Mouse (Mus musculus) retina, postnatal 7 days (tissue): ENCODE data around the gene Grb2.
"Not testable (repeated sequence)": the region's sequence is repeated elsewhere in the genome, so short reads cannot be mapped to it uniquely, and the experiment has no call there.

ENCODE experiments used
- DNase-seq: peaks from one replicate; pipeline ENCODE4 v3.0.0-alpha.2; 2012; ENCODE audit warnings: low read depth, low spot score

Gene Grb2

DNA sequence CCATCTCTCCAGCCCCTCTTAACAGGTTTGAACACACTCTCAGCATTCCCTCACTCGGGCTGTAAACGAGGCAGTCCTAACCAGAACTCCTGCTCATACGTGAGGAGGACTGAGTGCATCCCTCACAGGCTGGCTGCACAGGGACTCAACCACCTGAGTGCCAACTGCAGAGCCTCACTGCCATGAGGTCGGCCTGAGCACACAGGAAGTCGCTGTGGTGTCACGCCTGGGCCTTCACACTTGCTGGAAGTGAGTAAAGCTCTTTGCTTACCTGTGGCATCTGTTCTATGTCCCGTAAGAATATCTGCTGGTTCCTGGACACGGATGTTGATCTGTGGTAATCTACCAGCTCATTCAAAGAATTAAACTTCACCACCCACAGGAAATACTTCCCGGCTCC lies 62.0 kb downstream of the Grb2 start:
- no peak for DNase-seq

DNA sequence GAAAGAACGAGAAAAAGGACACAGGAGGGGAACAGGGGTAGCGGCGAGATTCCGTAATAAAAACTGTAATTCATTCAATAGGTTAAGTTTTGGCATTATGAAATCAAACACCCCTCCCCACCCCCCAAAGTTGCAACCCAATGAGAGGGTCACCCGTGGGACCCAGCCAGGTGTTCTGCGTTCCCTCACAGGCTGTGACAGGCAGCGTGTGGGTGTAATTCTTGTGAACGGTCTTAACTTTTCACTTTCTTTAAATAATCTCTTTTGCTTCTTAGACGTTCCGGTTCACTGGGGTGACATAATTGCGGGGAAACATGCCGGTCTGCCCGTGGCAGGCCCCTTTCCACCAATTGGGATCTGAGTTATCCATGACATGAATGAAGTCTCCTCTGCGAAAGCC lies 62.9 kb downstream of the Grb2 start:
- DNase-seq, result not testable (repeated sequence)

DNA sequence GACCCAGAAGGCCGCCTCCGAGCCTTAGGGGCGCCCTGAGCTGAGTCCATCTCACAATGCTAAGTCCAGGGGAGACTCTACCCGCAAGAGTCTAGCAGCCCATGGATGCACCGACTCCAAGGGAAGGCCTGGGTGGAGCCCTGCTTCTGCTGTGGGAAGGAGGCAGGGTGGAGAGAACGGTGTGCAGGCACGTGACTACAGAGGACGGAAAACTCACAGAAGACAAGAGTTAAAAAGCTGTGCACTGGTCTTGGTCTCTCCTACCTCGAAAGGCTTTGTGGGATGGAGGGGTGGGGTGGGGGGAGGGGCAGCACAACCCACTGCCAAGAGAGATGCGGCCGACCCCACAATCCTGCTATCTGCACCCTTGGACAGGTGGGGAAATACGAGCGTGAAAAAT lies 64.1 kb downstream of the Grb2 start:
- no peak for DNase-seq

DNA sequence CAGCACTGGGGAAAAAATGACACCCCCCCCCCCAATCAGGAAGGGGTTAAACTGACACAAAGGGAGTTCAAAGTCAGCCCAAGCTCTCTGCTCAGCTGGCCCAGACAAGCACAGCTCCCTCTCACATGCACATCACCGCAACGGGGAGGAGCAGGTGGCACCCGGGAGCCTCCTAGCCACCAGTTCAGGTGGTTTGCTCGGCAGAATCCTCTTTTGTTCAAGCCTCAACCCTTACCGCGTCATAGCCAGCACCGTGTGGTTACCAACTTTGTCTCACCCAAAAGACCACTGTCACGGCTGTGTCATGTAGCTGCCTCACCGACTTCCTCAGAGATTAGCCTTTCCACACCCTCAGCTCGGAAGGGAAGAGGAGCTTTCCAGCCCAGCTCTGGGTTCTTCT lies 65.1 kb downstream of the Grb2 start:
- DNase-seq, result no peak

DNA sequence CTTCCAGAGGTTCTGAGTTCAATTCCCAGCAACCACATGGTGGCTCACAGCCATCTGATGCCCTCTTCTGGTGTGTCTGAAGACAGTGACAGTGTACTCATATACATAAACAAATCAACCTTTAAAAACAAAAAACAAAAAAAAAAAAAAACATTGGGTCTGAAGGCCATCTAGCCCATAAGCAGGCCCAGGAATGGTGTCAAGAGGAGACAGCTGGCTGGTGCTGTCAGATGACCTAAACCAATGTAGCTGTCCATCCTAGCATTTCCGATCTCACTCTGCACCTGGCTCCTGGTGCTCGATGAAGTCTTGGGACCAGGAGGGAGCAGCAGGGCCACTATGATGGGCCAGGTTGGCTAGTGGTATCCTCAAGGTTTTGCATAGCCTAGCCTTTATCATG lies 65.7 kb downstream of the Grb2 start:
- no peak for DNase-seq

DNA sequence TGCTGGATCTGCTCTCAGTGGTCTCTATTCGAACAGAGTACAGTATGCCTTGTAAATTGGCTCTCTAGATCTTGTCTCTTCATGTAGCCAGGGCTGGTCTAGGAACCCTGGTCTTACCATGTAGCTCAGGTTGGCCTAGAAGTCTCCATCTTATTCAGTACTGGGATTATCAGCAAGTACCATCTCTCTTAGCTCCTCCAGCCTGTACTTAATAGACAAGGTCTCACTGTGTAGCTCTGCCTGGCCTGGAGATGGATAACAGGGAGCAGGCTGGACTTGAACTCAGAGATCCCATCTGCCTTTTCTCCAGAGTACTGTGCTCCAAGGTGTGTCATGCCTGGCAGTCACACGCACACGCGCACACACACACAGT lies 66.7 kb downstream of the Grb2 start:
- DNase-seq, result no peak

DNA sequence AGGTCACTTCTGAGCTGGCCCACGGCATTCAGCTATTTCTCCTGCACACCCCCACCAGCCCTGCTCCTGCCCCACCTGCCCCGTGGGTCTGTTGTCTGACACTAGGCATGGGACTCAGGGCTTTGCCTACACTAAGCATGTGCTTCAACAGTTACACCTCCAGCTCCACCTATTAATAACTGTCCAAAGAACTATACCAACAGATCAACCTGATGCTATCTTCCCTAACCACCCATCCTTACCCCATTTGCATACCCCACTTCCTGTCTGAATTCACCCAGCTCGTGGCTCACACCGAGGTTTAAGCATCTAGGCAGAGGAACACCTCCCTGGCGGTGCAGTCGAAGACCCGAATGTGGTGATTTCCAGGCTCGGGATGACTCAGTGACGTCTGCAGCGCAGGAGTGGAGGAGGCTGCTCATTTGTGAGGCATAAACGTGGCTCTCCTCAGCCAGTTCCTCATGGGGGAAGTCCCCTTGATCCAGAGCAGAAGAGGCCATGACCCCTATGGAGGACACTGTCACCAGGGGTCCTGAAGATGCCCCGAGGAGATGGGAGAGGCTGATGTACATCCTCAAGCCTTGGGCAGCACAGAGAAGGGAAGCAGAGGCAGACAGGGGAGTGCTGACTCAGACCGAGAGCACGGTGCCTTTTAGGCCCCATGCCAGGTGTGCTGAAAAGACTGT lies 67.3 kb downstream of the Grb2 start:
- DNase-seq, result no peak

DNA sequence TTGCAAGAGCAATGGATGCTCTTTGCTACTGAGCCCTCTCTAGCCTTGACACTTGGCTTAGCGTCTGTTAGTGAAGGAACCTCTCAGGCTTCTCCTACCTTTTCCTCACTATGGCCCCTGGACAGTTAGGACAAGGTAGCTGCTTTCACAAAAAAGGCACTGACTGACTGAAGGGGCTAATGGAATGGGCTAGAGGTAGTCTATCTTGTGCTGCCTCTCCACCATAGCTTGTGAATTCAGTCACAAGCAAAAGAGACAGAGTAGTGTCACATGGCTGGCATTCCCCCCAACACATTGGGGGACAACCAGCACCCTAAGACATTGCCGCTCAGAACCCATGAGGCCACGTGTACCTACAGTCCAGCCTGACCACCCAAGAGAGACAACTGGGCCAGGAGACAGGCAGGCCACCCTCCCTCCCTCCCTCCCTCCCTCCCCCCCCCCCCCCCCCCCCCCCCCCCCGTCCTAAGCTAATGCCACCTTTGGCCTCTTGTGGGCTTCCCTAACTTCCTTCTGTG lies 68.0 kb downstream of the Grb2 start:
- DNase-seq, result no peak

DNA sequence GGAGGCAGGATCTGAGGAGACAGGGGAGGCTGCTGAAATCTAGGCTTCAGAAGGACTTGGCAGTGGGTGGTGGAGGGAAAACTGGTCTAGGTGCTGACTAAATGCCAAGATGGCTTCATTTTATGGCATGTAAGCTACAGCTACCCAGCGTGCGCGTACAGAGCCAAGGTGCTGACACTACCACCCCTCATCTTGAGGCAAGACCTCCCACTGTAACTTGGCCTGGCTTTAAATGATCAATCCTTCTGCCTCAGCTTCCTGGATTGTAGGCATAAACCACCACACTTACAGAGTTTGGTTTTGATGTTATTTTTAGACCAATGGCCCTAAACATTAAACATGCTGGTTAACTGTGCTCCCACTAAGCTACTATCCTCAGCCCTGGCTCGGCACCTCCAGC lies 68.9 kb downstream of the Grb2 start:
- DNase-seq, result no peak

DNA sequence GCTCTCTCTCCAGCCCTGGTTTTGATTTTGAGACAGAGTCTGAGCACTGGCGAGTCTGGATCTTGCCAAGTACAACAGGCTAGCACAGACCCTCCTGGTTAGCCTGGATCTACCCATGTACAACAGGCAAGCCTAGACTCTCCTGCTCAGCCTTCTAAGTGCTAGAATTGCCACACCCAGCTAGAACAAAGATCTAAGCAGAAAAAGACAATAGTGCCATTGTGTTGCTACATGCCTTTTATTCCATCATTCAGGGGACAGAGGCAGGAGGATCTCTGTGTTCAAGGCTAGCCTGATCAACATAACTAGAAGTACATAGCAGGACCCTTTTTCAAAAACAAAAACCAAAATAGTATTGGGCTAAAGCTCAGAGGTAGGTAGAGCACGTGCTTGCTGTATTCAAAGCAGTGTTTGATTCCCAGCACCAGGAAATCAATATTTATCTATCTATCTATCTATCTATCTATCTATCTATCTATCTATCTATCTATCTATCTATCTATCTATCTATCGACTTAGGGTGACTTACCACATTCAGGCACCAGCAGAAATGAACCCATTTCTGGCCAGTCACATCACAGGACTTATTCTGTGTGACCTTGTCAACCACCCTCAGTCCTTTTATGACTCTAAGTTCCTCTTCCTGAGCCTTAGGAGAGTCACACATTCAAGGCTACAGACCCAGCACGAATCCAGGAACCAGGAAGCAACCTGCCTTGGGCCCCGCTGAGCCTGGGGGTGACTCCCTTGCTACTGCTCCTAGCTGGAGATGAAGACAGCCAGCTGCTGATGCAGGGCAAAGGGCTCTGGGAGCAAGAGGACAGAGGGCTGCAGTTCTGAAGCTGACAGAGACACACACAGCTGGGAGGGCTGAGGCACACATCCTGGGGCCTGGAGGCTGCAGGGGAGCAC lies 69.6 kb downstream of the Grb2 start:
- DNase-seq, result no peak

DNA sequence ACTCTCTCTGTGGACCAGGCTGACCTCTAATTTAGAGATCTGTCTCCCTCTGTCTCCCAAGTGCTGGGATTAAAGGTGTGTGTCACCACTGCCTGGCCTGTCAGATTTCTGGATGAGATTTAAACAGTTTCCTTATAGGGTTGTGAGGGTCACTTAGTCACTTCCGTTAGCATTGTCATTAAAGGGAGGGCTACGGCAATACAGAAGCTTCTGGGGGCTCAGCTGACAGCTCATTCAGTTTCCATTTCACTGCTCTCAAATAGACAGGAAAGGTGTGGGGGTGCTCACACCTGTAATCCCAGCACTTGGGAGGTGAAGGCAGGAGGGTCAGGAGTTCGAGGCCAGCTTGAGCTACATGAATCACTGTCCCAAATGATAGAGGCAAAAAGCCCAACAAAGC lies 71.4 kb downstream of the Grb2 start:
- DNase-seq, result no peak

DNA sequence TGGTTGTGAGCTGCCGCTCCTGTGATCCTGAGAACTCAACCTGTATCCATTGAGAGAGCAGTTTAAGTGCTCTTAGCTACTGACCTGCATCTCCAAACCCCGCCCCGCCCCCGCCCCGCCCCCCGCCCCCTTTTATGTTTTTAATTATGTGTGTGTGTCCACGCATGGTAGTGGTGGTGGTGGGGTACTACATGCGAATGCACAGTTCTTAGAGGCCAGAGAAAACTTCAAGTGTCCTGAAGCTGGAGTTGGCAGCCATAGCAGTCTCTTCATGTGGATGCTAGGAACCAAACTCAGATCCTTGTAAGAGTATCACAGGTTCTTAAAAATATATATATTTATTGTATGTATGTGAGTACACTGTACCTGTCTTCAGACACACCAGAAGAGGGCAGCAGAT lies 72.9 kb downstream of the Grb2 start:
- DNase-seq, result no peak

DNA sequence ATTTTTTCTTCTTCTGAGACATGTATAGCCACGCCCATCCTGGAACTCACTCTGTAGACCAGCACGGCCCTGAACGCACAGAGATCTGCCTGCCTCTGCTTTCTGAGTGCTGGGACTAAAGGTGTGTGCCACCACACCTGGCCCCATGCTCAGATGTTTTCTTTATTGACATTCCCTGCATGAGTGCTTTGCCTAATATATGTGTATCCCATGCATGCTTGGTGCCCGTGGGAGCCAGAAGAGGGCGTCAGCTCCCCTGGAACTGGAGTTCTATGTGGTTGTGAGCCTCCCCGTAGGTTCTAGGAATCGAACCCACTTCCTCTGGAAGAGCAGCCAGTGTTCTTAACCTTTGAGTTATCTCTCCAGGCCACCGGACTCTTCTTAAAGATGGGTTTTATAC lies 73.4 kb downstream of the Grb2 start:
- DNase-seq, result no peak

DNA sequence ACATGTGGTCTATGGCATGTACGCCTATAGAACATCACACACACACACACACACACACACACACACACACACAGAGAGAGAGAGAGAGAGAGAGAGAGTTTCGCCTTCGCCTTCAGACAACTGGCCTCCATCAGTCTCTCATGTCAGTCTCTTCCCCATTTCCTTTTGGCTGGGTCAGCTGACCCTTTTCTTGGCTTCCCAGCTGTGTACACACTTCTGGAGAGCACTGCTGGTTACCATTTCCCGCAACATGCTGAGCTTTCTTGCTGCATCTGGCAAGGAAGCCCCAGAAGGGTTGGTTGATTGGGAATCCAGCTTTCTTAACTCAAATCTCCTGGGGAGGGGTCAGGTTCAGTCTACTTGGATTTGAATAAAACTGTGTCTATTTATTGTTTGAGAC lies 74.3 kb downstream of the Grb2 start:
- DNase-seq, result no peak

DNA sequence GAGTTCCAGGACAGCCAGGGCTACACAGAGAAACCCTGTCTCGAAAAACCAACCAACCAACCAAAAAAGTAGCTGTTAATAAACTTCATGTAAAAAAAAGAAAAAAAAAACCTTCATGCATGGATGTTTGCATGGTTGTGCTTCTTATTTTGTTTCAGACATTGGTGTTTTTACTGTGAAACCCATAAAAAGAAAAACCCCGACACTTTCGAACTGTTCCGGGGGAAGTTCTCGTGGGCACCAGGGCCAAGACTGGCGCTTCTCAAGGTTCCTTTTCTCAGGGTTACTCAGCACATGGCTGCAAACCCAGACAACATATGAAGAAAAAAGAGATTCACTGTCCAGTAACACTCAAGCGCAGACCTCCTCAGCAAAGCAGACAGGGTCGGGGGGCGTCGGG lies 75.5 kb downstream of the Grb2 start:
- DNase-seq, result no peak

DNA sequence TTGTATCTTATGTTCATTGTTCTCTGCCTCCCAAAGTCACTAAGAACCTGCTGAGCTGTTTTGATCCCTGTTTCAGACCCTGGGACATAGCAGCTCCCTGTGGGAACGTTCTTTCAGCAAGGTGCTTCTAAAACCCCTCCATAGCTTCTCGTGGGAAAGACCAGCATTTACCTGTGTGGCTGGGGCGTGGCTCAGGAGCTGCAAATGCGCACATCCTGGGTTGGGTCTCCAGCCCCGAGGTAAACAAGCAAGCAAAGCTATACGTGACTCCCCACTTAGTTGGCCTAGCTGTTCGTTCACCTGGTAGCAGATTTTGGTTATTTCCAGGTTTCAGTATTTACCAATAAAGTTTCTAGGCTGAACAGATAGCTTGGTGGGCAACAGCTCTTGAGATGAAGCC lies 76.2 kb downstream of the Grb2 start:
- no peak for DNase-seq

DNA sequence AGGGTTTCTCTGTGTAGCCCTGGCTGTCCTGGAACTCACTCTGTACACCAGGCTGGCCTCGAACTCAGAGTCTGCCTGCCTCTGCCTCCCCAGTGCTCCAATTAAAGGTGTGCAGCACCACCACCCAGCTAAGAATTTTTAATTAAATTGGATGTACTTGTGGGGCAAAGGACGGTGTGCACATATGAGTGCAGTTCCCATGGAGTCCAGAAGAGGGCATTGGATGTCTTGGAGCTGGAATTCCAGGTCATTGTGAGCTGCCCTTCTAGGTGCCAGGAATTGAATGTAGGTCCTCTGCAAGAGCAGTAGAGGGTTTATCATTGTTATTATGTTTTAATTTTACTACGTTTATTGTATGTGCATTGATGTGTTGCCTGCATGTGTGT lies 76.9 kb downstream of the Grb2 start:
- DNase-seq, result no peak

DNA sequence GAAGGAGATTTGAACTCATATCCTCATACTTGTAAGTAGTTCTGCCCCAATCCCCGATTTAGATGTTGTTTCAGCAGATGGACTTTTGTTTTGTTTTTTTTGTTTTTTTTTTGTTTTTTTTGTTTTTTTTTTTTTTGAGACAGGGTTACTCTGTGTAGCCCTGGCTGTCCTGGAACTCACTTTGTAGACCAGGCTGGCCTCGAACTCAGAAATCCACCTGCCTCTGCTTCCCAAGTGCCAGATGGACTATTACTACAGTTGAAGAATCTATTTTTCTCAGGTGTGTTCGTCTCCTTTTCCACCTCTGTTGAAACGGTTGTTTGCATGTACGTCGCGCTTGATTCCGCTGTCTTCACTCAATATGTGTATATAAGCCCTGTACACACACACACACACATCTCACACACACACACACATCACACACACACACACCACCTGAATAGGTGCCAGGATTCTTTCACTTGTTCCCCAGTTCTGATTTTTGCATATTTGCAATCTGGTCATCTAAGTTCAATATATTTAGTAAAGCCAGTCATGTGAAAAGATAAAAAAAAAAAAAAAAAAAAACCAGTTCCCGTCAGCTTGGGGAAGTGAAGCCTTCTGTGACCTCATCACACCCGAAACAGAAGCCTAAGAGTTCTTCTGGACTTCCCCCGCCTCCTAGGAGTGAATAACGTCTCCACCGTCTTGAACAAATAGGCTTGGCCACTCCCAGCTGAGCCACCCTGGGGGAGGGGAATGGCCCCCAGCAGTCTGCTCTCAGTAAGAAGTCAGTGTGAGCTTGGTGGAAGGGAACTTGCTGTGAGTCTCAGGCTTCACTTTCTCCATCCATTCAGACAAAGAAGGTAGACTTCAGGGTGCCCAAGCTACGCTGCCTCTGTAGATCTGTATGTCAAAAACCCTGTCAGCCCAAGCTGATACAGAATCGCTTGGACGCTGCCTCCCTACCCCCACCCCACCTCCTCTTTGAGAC lies 77.6 kb downstream of the Grb2 start:
- no peak for DNase-seq

DNA sequence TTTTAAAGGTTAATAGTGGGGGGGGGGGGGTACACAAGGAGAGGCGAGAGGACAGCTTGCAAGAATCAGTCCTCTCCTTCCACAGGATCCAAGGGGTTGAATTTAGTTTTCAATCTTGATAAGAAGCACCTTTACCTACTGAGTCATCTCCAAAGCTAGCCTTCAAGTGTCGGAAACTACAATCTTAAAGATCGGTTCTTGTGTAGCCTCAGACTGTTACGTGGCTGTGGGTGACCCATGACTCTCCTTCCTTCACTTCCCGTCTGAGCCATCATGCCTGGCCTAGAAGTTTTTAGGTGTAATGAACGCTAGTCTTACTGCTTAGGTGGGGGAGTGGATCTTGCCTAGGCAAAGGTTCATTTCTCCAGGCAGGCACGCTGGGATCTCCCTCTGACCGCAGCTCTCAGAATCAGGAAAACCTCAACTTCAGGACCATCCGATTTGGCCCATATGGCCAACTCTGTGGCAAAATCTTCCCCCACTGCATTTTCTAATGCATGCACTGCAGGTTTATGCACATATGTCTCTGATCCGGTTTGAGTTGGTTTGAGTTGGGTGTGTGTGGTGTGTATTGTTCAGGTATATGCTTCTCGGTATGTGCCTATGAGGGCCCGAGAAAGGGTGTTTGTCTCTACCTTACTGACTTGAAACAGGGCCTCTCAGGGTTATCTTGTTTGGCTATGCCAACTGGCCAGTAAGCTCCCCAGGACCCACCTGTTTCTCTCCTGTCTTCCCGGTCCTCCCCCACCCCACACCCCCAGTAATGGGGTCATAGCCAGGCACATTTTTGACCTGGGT lies 78.5 kb downstream of the Grb2 start:
- no peak for DNase-seq

DNA sequence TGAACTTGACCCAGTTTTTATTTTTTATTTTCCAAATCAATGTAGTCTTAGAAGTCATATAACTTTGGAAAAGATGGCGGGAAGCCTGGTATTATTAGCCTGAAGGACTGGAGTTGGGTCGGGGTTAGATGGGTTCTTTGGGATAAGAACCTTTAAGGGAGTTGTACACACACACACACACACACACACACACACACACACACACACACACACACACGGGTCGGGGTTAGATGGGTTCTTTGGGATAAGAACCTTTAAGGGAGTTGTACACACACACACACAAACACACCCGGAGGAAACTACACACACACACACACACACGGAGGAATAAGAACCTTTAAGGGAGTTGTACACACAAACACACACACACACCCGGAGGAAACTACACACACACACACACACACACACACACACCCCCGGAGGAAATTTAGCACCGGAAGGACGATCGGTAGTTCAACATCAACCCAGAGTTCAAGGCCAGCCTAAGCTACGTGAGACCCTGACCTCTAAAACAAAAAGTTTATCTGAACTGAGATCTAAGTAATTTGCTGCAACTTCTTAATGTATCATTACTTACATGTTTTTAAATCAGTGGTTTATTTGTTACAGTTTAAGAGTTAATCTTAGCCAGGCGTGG lies 79.8 kb downstream of the Grb2 start:
- no peak for DNase-seq
